Mouse (Mus musculus) lung, postnatal 0 days (tissue): ENCODE data around the gene Rab27a. TPM values are rescaled to one million over a fixed set of nuclear protein-coding genes. Genes with fewer than 3 reads are reported as not detected.

ENCODE experiments used
- ATAC-seq: fragments of 200-750 bp; cut with Nextera tagmentation; 2 replicates; pipeline ENCODE4 v1.8.0; 2017; ENCODE audit warnings: moderate library complexity
- DNase-seq: peaks from one replicate; pipeline ENCODE4 v3.0.0-alpha.2; 2016; ENCODE audit warnings: low spot score
- H3K27ac ChIP-seq: fragments of 300-500 bp; sonication (generic); 2 replicates; pipeline ENCODE4 v1.5.1; 2014; ENCODE audit warnings: antibody characterized with exemption, mild to moderate bottlenecking, low read length, mixed read lengths
- H3K27me3 ChIP-seq: fragments of 300-500 bp; sonication (generic); replicated peaks from 2 replicates; pipeline ENCODE4 v1.6.1; 2014; ENCODE audit warnings: low read length, mixed read lengths; ENCODE audit not compliant: insufficient read depth
- H3K36me3 ChIP-seq: fragments of 300-500 bp; sonication (generic); 2 replicates; pipeline ENCODE4 v1.6.1; 2014; ENCODE audit warnings: low read length, mixed read lengths; ENCODE audit not compliant: insufficient read depth
- H3K4me1 ChIP-seq: fragments of 300-500 bp; sonication (generic); 2 replicates; pipeline ENCODE4 v1.6.1; 2014; ENCODE audit warnings: antibody characterized with exemption, low read depth, low read length, mixed read lengths; ENCODE audit not compliant: insufficient read depth
- H3K4me2 ChIP-seq: fragments of 300-500 bp; sonication (generic); replicated peaks from 2 replicates; pipeline ENCODE4 v1.6.1; 2014; ENCODE audit warnings: low read depth, mild to moderate bottlenecking, low read length, moderate library complexity, mixed read lengths
- H3K4me3 ChIP-seq: fragments of 300-500 bp; sonication (generic); 2 replicates; pipeline ENCODE4 v1.5.1; 2014; ENCODE audit warnings: low read depth, low read length
- H3K9ac ChIP-seq: fragments of 300-500 bp; sonication (generic); replicated peaks from 2 replicates; pipeline ENCODE4 v1.6.1; 2014; ENCODE audit warnings: low read depth, mild to moderate bottlenecking
- H3K9me3 ChIP-seq: fragments of 300-500 bp; sonication (generic); 2 replicates; pipeline ENCODE4 v1.6.1; 2016; ENCODE audit warnings: low read length, mixed read lengths
- CTCF ChIP-seq: IDR thresholded peaks from 2 replicates; pipeline ENCODE4 v1.5.1; 2016; ENCODE audit warnings: antibody characterized with exemption, mild to moderate bottlenecking
- EP300 ChIP-seq: IDR thresholded peaks from 2 replicates; pipeline ENCODE4 v1.6.1; 2016; ENCODE audit warnings: antibody characterized with exemption, mild to moderate bottlenecking, control low read depth
- WGBS: fragments of 180-500 bp; shearing (Covaris S2); extraction: QIAGEN DNeasy Blood & Tissue Kit; methylation state at CpG from one replicate; pipeline ENCODE4 v1.1.7; 2014; 5-methylcytosine and 5-hydroxymethylcytosine counted together
- microRNA-seq: library from miRNA; unstranded; fragments of <30 nt; microRNA quantifications from one replicate; pipeline ENCODE4, GENCODE M21; 2016
- polyA plus RNA-seq: library from polyadenylated mRNA; unstranded; fragments of >200 nt; fragmentation: Nextera tagmentation; extraction: Ambion mirVana; gene quantifications from 2 replicates; pipeline ENCODE4 v1.2.1, GENCODE M21; 2015

Rab27a gene
- polyA plus RNA-seq, 1 experiment from 2014 or later: 48.7 TPM

- Histone ChIP-seq H3K27ac (no peak overlapping the region), H3K4me3 (no peak overlapping the region), H3K27me3 (no peaks in the 10 kb centered on the region), H3K9me3 (no peaks in the 10 kb centered on the region), H3K4me1 (no peaks in the 10 kb centered on the region), H3K4me2 (no peak overlapping the region), H3K9ac (no peak overlapping the region), H3K36me3 (peaks cover 25% of the 10 kb centered on the region)
- ATAC-seq: no peak
- 82% methylated on average over 4 of the region's 4 CpGs for WGBS
- TF ChIP-seq EP300: no peak
- TF ChIP-seq CTCF: peak; percentile 38
- no peak for DNase-seq
Observed at GRCm38 (mm10) chr9:73118012-73118411, 73.4 kb downstream of the Rab27a start.

- no peak for TF ChIP-seq EP300
- TF ChIP-seq CTCF: peak; percentile 70
- DNase-seq (peak; percentile 21), ATAC-seq (no peak)
- Histone ChIP-seq H3K27me3 (no peaks in the 10 kb centered on the region), H3K4me3 (no peak overlapping the region), H3K9ac (no peak overlapping the region), H3K4me1 (no peaks in the 10 kb centered on the region), H3K4me2 (no peak overlapping the region), H3K27ac (no peak overlapping the region), H3K9me3 (no peaks in the 10 kb centered on the region), H3K36me3 (peaks cover 39% of the 10 kb centered on the region)
- 69% methylated on average over 8 of the region's 8 CpGs for WGBS
Observed at GRCm38 (mm10) chr9:73121735-73122134, 77.1 kb downstream of the Rab27a start.

GRCm38 (mm10) chr9:73125043-73125570 is 80.5 kb downstream of the Rab27a start:
- no peak overlapping the region for H3K9ac ChIP-seq
- H3K27ac ChIP-seq: no peak overlapping the region
- H3K4me1 ChIP-seq: no peaks in the 10 kb centered on the region
- peaks cover 39% of the 10 kb centered on the region for H3K36me3 ChIP-seq
- no peak overlapping the region for H3K4me2 ChIP-seq
- WGBS: 88% methylated on average over 8 of the region's 8 CpGs
- no peaks in the 10 kb centered on the region for H3K9me3 ChIP-seq
- ATAC-seq: no peak
- no peak overlapping the region for H3K4me3 ChIP-seq
- H3K27me3 ChIP-seq: no peaks in the 10 kb centered on the region
- TF ChIP-seq EP300 (no peak), CTCF (no peak)
- DNase-seq: no peak

GRCm38 (mm10) chr9:73127457-73127856 is 82.8 kb downstream of the Rab27a start:
- Histone ChIP-seq H3K9me3 (no peaks in the 10 kb centered on the region), H3K4me1 (no peaks in the 10 kb centered on the region), H3K27ac (no peak overlapping the region), H3K4me2 (no peak overlapping the region), H3K27me3 (no peaks in the 10 kb centered on the region), H3K36me3 (peaks cover 22% of the 10 kb centered on the region), H3K9ac (no peak overlapping the region), H3K4me3 (no peak overlapping the region)
- TF ChIP-seq EP300 (no peak), CTCF (no peak)
- no peak for ATAC-seq
- DNase-seq: no peak
- WGBS: 70% methylated on average over 2 of the region's 2 CpGs

- H3K36me3 ChIP-seq: peaks cover 10% of the 10 kb centered on the region
Observed at GRCm38 (mm10) chr9:73129875-73130274, 85.2 kb downstream of the Rab27a start.

GRCm38 (mm10) chr9:73130529-73130928 is 85.9 kb downstream of the Rab27a start:
- H3K4me2 ChIP-seq: no peak overlapping the region
- WGBS: 45% methylated on average over 4 of the region's 4 CpGs
- no peaks in the 10 kb centered on the region for H3K9me3 ChIP-seq
- H3K27ac ChIP-seq: no peak overlapping the region
- H3K9ac ChIP-seq: no peak overlapping the region
- ATAC-seq (no peak), DNase-seq (peak; percentile 57)
- no peak overlapping the region for H3K4me3 ChIP-seq
- TF ChIP-seq CTCF: no peak
- TF ChIP-seq EP300: no peak
- no peaks in the 10 kb centered on the region for H3K27me3 ChIP-seq
- H3K36me3 ChIP-seq: peaks cover 5% of the 10 kb centered on the region; the same call in 1 of the 2 replicates
- no peaks in the 10 kb centered on the region for H3K4me1 ChIP-seq

More at GRCm38 (mm10) chr9:73129875-73130274, 85.2 kb downstream of the Rab27a start:
- Histone ChIP-seq H3K27me3 (no peaks in the 10 kb centered on the region), H3K9ac (no peak overlapping the region), H3K9me3 (no peaks in the 10 kb centered on the region), H3K4me3 (no peak overlapping the region), H3K27ac (no peak overlapping the region), H3K4me2 (no peak overlapping the region), H3K4me1 (no peaks in the 10 kb centered on the region)
- no peak for ATAC-seq
- no peak for TF ChIP-seq EP300
- TF ChIP-seq CTCF: no peak
- no peak for DNase-seq
- WGBS: 78% methylated on average over 8 of the region's 8 CpGs

GRCm38 (mm10) chr9:73137341-73137886 is 92.8 kb downstream of the Rab27a start:
- no peaks in the 10 kb centered on the region for H3K9me3 ChIP-seq
- no peak overlapping the region for H3K4me3 ChIP-seq
- no peaks in the 10 kb centered on the region for H3K36me3 ChIP-seq
- 54% methylated on average over 11 of the region's 11 CpGs for WGBS
- no peak overlapping the region for H3K27ac ChIP-seq
- no peak overlapping the region for H3K9ac ChIP-seq
- no peak for TF ChIP-seq EP300
- no peak for TF ChIP-seq CTCF
- ATAC-seq (no peak), DNase-seq (no peak)
- H3K27me3 ChIP-seq: no peaks in the 10 kb centered on the region
- no peaks in the 10 kb centered on the region for H3K4me1 ChIP-seq
- no peak overlapping the region for H3K4me2 ChIP-seq

Small RNA genes within 50 kb of the gene (microRNA-seq; reads per million reads assigned to microRNA genes)
- not detected for gene Gm27353

Other genes starting within 250 kb of the Rab27a start
- 0.04 and 0.10 TPM in 2 replicates for gene Prtg, start 238.0 kb upstream of the Rab27a start, polyA plus RNA-seq
- 1.8 TPM in 2 replicates for gene Pygo1, start 119.2 kb upstream of the Rab27a start, polyA plus RNA-seq
- gene Dyx1c1, start 86.1 kb upstream of the Rab27a start, polyA plus RNA-seq: 2.4 and 3.4 TPM in 2 replicates
- gene Gm44503, start 86.0 kb upstream of the Rab27a start, polyA plus RNA-seq: not detected in 2 replicates
- 31.2 and 38.3 TPM in 2 replicates for gene Ccpg1os, start 59.5 kb upstream of the Rab27a start, polyA plus RNA-seq
- gene Ccpg1, start 59.4 kb upstream of the Rab27a start, polyA plus RNA-seq: 56.0 and 62.6 TPM in 2 replicates
- gene Pigb, start 4.5 kb upstream of the Rab27a start, polyA plus RNA-seq: 5.5 and 6.5 TPM in 2 replicates
- 0.12 and 0.14 TPM in 2 replicates for gene Khdc3, start 57.0 kb downstream of the Rab27a start, polyA plus RNA-seq
- gene Gm20509, start 57.6 kb downstream of the Rab27a start, polyA plus RNA-seq: not detected in 2 replicates
- gene Rsl24d1, start 68.6 kb downstream of the Rab27a start, polyA plus RNA-seq: 58.8 and 59.8 TPM in 2 replicates